Mouse (Mus musculus) layer of hippocampus, adult 2 months (tissue): ENCODE data around the gene Pidd1. TPM values are rescaled to one million over a fixed set of nuclear protein-coding genes. Genes with fewer than 3 reads are reported as not detected.

Source experiments
- DNase-seq, 2 experiments: peaks; one replicate each; pipeline ENCODE4 v3.0.0; 2022; ENCODE audit warnings: low spot score in 2 of 2
- H3K27ac ChIP-seq: fragments of 200-600 bp; 2 replicates; pipeline ENCODE4 v1.8.1; 2022
- H3K4me3 ChIP-seq: fragments of 200-600 bp; 2 replicates; pipeline ENCODE4 v1.8.1; 2022; ENCODE audit warnings: mild to moderate bottlenecking
- CTCF ChIP-seq: fragments of 200-600 bp; conservative IDR thresholded peaks from 2 replicates; pipeline ENCODE4 v1.8.1; 2022; ENCODE audit warnings: antibody characterized with exemption, mild to moderate bottlenecking, moderate library complexity
- total RNA-seq, 2 experiments: library from RNA; stranded (reverse); gene quantifications; 2 replicates each; pipeline ENCODE4 v1.2.3; 2021

The Pidd1 gene
- total RNA-seq, 2 experiments from 2014 or later = 1.1 to 1.7 TPM

DNA sequence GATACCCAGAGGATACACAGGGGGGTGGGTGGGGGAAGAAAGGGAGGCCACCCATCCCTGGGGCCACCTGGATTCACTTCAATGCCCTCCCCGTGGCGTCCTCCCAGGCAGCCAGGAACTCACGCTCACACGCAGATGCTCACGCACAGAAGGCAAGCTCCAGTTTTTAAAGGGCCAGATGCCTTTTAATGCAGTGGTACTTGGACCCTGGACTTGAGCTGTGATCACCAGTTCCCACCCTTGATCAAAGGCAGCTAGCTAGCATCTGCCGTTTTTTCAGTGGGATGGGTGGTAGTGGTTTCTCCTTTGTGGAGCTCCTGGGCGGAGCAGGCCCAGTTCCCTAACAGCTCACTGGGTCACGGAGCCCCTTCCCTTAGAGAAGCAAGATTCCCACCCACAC, 9.4 kb downstream of the Pidd1 start:
- peak overlapping the region; percentile 97 for H3K27ac ChIP-seq
- peak; percentile 72 to 77 for DNase-seq
- TF ChIP-seq CTCF = no peak
- H3K4me3 ChIP-seq = peak overlapping the region; percentile 63

DNA sequence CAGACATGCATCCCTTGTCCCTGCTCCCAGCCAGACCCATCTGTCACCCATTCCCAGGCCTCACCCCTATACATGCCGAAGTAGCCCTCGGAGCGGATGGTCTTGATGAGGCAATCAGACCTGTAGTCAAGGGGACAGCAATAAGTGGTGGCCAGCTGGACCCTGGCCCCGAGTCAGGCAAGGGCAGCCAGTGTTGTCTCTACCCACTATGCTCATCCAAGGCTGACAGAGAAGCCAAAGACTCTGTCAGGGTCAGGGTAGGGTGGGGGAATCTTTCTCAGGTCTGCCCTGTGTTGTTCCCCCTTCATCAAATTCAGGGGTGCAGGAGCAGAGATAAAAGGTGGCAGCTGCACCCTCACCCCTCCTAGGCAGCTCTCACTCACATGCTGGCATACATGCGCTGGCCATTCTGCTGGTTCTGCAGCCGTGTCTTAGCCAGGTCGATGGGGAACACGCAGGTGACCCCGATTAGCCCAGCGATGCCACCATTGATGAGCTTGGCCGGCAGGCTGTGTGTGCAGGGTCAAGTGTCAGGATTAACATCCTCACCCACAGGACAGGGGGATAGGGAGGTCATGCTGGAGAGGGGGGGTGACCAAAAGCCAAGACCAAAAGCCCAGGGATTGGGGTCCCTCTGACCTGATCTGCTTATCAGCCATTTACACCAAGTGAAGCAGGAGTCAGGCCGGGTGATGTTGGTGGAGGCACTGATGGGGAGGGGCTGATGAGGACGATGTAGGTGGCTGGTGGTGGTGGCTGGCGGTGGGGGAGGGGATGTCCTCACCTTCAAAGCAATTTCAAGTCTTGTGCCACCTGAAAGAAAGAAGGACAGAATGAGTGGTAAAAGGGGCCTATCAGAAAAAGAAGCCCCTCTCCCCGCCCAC, 10.1 kb downstream of the Pidd1 start:
- H3K27ac ChIP-seq = peak overlapping the region; percentile 97
- peak overlapping the region; percentile 63 for H3K4me3 ChIP-seq
- DNase-seq = no peak
- TF ChIP-seq CTCF = no peak

DNA sequence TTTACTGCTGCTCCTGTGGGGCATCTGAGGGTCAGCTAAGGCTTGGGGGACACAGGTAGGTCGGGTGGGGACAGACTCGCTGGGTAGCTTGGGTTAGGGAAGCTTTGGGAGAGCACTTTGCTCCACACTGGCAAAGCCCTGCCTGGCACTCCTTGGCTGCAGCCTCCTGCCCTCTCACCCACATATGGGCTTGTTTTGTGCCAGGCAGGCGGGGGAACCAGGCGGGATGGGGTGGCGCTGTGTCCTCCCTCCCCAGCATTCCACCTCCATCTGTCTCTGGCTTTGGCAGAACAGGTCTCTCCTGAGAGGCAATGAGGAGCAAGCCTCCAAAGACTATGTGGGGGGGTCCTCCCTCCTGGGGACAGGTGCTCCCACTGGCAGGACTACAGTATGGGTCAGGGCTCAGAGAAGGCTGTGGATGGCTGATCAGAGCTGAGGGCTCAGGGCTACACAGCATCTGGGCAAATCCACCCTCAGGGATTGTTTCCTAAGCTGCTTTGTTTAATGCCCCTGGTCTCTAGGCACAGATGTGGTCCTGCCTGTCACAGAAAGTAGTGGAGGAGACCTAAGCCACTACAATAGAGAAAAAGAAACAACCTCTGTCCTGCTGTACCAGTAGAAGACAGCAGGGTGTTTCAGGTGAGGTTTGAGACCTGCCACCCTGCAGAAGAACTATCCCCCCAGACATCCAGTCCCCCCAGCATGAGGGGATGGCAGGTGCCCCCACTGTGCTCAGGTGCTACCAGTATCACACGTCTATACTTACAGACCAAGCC, 10.9 kb downstream of the Pidd1 start:
- peak; percentile 30; the same call in 1 of the 2 replicates for TF ChIP-seq CTCF
- H3K27ac ChIP-seq = peak overlapping the region; percentile 97
- DNase-seq = no peak
- H3K4me3 ChIP-seq = peak overlapping the region; percentile 63

DNA sequence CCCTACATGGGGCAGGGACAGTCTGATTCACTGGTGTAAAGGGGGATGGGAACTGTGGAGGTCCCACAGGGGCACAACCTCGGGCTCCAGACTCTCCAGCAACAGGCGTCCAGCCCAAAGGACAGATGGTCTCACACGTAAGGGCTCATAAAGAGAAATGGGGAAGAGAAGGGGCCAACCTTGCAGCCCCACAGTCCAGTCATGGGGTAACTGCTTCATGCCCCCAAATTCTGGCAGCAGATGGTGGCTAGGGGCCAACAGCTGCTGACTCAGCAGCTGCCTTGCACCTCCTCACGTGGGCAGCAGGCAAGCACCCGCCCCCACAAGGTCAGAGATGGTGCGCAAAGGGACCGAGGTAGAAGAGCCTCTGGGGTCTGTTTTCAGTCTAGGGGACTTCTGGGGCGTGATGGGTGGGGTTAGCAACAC, 11.6 kb downstream of the Pidd1 start:
- H3K27ac ChIP-seq = peak overlapping the region; percentile 97
- no peak overlapping the region; the same call in 1 of the 2 replicates for H3K4me3 ChIP-seq
- no peak for TF ChIP-seq CTCF
- no peak for DNase-seq

DNA sequence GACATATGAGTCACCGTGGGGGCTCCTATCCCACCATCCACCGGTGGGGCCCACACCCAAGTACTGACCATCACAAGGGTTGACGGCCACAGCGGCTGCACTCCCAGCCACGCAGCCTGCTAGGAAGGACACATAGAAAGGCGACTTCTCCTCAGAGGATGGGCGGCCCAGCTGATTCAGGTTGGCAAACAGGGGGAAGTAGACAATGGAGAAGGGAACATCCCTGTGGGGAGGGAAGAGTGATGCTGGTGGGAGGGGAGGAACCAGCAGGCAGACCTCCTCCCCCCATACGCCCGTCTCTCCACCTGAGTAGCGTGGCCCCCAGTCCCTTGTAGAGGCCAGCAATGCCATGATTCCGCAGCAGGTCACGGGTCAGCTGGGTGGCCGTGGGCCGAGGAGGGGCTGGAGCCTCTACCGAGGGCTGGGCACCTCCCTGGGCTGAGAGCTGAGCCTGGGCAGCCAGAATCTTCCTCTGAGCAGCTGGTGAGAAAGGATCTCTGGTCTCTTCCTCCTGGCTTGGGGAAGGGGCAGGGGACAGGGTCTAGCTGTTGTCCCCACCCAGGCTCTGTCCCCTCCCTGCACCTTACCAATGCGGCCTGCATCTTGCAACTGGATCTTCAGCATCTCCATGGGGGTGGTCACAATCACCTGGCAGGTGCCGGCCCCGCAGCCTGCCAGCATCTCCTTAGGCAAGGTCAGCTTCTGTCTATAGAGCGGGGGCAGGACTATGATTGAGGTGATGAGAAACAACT, 12.2 kb downstream of the Pidd1 start:
- no peak overlapping the region; the same call in 1 of the 2 replicates for H3K27ac ChIP-seq
- H3K4me3 ChIP-seq = no peak overlapping the region
- no peak for DNase-seq
- no peak for TF ChIP-seq CTCF

DNA sequence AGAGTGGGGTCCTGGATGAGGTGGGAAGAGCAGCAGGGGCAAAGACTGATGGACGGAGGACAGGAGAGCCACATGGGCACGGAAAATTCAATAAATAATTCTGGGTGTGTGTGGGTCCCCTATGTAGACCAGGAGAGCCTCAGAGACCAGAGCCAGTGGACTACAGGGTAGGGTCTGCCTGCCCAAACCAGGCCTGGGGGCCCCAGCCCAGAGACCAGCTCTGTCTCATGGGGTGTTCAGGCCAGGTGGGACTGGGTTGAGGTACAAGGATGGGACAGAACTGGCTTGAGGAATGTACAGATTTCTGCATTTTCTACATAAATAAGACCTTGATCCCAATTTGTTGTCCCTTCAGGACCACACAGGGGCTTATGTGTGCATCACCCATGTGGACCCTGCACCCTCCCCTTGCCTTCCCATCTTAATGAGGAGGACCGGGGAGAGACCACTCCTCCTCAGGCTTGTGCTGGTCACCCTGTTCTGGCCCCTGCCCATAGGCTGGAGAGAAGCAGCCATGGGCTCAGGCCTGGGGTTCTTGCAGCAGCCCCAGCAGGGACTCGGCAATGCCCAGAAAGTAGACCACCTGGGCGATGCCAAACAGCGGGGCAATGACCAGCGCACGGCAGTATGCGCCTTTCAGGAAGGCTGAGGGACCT, 13.1 kb downstream of the Pidd1 start:
- TF ChIP-seq CTCF = no peak
- no peak overlapping the region for H3K4me3 ChIP-seq
- H3K27ac ChIP-seq = no peak overlapping the region
- no peak for DNase-seq

DNA sequence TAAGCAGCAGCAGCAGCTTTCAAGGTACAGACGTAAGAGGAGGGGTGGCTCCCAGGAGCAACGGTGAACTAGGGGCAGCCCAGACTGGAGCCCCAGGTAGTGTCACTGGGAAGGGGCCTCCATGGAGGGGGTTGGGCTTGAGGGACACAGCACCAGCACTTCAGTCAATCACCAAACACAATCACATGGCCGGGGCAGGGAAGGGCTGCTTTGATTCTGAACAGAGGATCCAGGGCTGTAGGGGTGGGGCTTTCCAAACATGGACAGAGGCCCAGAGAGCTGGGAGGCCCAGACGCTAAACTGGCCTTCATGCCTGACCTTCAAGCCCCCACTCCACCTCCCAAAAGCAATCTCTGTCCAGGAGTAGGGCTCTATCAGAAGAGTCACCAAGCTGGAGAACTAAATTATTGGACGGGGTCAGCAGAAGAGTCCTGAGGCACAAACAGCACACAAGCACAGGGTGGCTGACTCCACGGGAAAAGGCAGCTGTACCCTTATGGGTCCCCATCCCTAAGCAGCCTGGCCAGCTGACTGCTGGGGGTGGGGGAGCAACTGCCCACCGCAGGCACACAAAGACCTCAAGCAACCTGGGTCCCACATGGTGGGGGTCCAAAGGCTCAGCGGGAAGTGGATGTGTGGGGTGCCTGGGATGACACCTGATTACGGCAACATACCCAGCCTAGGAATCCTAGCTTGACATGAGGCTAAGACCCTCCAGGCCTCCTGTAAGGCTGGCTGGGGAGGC, 13.8 kb downstream of the Pidd1 start:
- H3K27ac ChIP-seq = peak overlapping the region; percentile 98
- DNase-seq = no peak
- no peak for TF ChIP-seq CTCF
- peak overlapping the region; percentile 77 for H3K4me3 ChIP-seq

DNA sequence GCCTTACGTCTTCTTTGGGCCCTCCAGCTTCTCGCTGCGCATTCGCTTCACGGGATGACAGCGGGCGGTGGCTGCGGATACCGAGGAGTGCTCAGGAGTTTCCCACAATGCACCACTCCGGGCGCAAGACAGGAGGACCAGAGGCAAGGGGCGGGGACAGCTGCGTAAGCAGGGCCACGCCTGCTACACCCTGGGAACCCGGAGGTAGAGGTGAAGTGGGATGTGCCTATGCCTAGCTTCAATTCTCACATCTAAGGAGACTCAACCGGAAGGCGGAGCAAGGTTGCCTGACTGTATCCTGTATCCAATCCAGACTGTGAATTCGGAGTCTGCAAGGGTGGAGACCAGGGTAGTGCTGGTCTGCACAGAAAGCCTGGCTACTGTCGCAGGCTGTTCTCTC, 14.5 kb downstream of the Pidd1 start, which contains the start of gene Cend1:
Gene Cend1, minus strand, starts transcription at position 182 of the 400 bp plus-strand sequence.
- H3K27ac ChIP-seq = peak within 1 kb of the TSS; percentile 98
- DNase-seq = peak; percentile 87 to 94
- peak within 1 kb of the TSS; percentile 77 for H3K4me3 ChIP-seq
- TF ChIP-seq CTCF = 0 out of 2 replicates have a peak, but pooled peaks have one; percentile 12

DNA sequence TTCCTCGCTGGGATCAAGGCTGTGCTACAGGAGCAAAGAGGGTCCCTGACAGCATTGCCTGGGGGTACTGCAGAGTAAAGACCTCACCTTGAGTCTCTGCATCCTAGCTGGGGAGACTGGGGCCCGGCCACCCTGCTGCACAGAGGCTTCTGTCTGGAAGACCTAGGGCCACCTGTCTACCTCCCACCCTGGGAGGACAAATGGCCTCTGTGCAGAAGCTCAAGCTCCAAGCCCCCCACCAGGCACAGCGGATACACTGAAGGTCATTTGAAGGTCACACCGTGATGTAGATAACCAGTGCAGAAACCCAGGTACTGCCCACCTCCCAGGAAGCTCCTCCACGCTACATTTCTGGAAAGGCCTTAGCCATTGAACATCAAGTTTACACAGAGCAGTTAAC, 15.1 kb downstream of the Pidd1 start:
- peak overlapping the region; percentile 98 for H3K27ac ChIP-seq
- no peak for DNase-seq
- H3K4me3 ChIP-seq = peak overlapping the region; percentile 77
- TF ChIP-seq CTCF = no peak

DNA sequence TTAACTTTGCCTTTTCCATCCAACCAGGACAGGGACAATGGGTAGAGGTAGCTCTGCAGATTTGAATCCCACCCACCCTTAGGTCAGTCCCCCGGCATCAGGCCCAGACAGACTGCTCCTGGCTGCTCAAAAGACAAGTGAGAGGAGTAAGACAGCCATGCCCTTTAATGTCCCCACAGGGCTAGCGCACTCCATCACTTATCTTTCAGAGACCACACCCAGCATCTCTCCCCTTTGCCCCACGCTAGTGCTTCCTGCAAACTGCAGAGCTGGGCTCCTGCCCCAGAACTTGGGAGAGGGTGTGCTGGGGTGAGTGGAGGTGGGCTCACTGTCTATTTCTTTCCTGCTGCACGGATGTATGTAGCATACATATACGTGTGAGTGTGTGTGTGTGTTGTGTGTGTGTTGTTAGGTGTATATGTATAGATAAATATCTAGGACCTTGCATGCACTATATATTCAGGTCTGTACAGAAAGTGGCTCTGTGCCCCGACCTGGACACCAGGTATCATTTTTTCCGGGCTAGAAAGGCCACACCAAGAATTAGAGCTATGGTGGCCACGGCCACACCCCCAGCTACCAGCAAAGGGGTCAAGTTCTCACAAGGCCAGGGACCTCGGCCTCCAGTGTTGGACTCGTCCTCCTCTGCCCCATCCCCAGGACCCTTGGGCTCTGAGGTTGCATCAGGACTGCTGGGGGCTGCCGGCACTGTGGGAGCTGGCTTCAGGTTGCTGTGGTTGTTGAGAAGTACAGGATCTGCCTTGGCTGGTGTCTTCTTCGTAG, 16.7 kb downstream of the Pidd1 start:
- no peak overlapping the region for H3K27ac ChIP-seq
- no peak for TF ChIP-seq CTCF
- DNase-seq = no peak
- no peak overlapping the region for H3K4me3 ChIP-seq

DNA sequence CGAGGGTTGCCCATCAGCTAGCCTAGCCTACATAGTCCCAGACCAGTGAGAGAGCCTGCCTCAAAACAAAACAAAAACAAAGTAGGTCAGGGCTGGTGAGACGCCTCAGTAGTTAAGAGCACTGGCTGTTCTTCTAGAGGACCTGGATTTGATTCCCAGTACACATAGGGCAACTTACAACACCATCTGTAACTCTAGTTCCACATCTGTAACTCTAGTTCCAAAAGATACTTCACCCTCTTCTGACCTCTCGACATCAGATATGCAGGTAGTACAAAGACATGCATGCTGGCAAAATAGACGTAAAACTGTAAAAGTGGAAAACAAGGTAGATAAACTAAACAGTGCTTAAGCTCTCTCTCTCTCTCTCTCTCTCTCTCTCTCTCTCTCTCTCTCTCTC, 20.0 kb downstream of the Pidd1 start:
- Histone ChIP-seq H3K4me3 (no peak overlapping the region), H3K27ac (no peak overlapping the region)
- no peak for DNase-seq
- TF ChIP-seq CTCF = no peak
